Mouse (Mus musculus): ENCODE results near the gene Serpinb6c.
"Not testable (repeated sequence)": the region's sequence is repeated elsewhere in the genome, so short reads cannot be mapped to it uniquely, and the experiment has no call there.

Gene Serpinb6c

DNA sequence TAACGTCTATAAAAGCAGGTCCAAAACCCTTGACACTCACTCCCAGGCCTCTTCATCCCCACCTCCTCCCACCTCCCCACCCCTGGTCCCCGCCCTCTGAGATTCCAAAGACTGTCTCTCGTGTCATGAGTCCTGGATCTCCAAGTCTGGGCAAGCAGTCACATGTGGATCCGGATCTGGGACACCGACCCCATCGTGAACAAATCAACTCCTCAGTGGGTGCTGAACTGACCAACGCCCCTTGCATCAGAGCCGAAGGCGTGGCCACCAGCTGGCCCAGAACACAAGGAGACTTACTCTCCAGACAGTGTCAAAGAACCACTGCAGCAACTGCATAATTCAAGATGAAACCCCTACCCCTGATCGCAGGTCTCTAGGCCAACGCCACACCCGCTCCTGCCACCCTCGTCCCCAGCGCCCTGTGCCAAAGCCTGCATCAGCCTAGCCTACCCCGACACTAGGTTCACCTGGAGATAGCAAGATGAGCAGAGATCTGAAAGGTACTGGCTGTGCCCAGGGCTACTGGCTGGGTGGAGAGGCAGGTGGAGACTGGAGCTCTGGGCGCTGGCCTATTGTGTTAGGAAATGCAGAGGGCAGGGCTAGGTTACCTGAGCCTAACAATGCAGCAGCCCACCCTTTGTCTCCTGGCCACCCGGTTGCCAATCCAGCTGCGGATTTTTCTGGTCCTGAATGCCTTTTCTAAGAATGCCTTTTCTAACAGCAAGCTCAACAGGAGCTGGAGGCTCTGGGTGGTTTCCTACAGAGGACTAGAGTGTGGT, at the start of gene Serpinb6c:
Gene Serpinb6c (minus strand): TSS at position 533 of the 779 bp plus-strand sequence.
- no peak for DNase-seq (ENCODE audit: low read depth, low spot score)

DNA sequence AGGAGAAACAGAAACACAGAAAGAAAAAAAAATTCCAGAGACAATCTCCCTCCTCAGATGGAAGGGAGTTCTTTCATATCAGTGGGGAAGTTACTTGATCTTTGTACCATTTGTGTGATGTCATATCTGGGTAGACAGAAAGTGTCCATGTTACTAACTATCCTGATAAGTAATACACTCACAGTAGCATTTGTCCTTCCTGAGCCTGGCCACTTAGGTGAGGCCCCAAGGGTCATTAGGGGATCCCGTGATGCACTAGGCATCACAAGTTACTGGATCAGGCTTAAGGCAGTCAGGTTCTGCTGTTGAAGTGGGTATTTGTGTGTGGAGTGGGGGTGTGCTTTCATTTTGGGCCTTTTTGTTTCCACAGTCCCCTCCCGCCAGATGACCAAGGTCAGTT, 47.4 kb upstream of the Serpinb6c start:
- no peak for DNase-seq (ENCODE audit: low read depth, low spot score)

DNA sequence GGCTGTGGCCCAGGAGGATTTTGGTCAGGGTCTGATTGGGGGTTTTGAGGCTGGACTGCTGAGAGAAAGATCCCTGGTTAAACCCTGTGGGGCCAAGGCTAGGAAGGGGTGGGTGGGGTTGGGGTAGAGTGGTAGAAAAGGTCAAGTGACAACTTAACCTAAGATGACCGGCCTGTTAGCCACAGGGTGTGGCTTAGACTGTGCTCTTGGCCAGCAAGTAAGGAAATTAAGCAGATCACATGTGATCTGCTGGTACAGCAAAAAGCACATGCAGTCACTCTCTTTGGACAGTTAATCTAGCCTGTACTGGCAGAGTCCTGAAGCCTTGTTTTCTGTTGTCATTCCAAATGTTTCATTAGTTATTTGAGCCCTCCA, 46.6 kb upstream of the Serpinb6c start:
- DNase-seq (ENCODE audit: low read depth, low spot score): peak; percentile 78

GRCm38 (mm10) chr13:33951308-33952074, 46.0 kb upstream of the Serpinb6c start:
- peak; percentile 40 for DNase-seq (ENCODE audit: low read depth, low spot score)

DNA sequence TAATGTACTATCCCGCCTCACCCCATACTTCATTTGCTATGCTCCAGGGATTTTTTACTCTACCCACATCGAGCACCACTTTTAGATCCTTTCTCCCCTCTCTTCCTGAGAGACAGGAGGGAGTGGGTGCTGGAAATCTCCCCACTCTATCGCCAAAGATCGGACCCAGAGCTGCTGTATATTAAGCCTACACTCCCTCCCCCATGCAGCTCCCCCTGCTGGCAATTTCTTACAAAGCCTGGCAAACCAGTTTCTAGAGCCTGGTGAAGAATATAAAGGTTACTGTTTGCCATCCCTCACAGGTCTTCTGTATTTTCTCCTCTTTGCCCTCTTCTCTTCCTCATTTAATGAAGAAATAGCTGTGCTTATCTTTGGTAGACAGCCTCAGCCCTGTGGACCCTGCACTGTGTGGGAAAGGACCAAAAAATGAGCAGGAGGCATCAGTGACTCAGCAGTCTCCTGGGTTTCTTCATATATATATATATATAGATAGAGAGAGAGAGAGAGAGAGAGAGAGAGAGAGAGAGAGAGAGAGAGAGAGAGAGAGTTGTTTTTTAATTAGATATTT, 36.8 kb upstream of the Serpinb6c start:
- DNase-seq (ENCODE audit: low read depth, low spot score): no peak

DNA sequence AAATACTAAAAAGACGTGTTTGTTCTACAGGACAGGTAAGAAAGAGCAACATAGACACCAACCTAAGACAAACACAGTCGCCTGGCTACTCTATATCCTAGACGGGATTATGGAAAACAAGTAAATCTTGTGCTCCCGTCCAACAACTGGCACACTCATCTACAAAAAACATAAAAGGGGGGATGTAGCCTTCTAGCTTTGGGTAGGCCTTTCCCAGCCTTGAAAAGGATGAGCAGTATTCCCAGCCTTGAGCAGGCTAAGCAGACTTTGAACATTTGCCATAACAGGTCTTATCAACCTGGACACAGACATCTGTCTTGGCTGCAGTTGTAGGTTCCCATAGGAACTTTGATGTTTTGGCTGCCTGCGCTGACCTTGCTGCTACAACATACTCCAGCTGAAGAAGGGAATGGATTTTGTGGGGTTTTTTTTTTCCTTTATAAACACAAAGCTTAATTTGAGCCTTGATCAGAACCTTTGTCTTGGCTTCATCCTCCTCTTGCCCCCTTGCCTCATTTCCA, 35.8 kb upstream of the Serpinb6c start:
- DNase-seq (ENCODE audit: low read depth, low spot score): no peak

- not testable (repeated sequence) for DNase-seq (ENCODE audit: low read depth, low spot score)
These were observed 32.1 kb upstream of the Serpinb6c start for GRCm38 (mm10) chr13:33937587-33937986.

- DNase-seq (ENCODE audit: low read depth, low spot score): no peak
These were observed 31.6 kb upstream of the Serpinb6c start for GRCm38 (mm10) chr13:33937151-33937550.

DNA sequence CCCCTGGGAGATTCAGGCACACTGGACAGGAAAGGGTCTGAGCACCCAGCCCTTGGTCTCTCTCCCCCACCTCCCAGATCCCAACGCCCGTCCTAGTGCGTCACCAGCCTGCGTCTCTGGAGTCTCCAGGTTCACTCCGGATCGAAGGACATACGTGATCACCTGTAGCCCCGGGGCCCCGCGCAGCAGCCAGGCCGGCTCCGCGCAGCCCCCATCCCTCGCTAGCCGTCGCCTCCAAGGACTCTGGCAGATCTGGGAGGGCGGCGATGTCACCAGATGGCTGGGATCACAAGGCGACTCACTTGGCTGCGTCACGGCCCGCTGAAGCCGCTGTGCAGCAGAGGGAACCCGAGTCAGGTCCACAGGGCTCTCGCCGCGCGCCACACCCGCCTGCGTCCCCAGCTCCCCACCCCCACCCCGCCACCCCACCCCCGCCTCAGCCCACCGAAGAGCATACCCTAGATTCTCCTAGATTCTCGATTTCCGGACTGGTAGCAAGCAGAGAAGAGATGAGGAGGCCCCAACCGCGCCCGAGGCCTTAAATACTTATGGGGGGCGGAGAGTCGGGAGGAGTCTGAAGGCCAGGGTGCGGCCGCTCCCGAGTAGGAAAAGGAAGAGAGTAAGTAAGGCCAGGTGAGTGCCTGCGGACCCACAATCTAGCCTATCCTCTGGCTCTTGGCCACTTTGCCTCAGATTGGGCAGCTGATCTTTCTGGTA, 30.1 kb upstream of the Serpinb6c start:
- peak; percentile 71 for DNase-seq (ENCODE audit: low read depth, low spot score)

GRCm38 (mm10) chr13:33934743-33935142, 29.2 kb upstream of the Serpinb6c start:
- peak; percentile 56 for DNase-seq (ENCODE audit: low read depth, low spot score)

- peak; percentile 47 for DNase-seq (ENCODE audit: low read depth, low spot score)
These were observed 25.4 kb upstream of the Serpinb6c start for GRCm38 (mm10) chr13:33930912-33931311.

GRCm38 (mm10) chr13:33930281-33930680, 24.8 kb upstream of the Serpinb6c start:
- DNase-seq (ENCODE audit: low read depth, low spot score): peak; percentile 81

DNA sequence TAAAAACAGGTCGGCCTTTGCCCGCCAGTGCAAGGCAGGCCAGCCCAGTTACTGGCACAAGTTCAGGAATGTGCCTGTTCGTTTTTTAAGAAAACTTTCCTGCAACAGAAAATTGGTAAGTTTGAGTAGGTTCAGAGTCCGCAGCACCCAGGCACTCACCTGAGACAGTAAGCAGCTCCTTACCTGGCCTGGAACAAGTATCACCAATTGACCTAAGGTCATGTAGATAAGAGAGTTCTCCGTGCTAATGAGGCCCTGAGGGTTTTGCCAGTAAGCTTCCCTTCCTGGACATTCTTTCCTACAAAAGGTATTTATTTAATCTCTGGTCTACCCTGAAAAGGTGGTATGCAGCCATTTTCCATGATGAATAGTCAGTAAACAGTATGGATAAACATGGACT, 16.2 kb upstream of the Serpinb6c start:
- no peak for DNase-seq (ENCODE audit: low read depth, low spot score)

DNA sequence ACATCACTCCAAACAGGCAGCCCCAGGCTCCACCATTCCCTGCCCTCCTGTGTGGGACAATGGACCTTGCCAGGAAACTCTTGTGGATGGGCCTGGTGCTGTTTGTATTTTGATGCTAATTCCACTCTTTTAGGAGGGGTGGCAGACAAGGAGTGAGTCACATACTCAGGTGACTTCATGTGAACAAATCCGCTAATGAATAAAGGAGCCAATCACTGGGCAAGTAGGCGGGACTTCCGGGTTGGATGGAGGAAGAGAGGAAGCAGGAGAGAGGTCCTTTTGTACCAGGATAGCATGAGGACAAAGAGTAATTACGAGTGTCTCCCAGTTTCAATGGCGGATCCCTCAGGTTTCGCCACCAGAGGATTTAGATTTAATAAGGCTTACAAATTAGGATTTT, 15.5 kb upstream of the Serpinb6c start:
- DNase-seq (ENCODE audit: low read depth, low spot score): no peak

DNA sequence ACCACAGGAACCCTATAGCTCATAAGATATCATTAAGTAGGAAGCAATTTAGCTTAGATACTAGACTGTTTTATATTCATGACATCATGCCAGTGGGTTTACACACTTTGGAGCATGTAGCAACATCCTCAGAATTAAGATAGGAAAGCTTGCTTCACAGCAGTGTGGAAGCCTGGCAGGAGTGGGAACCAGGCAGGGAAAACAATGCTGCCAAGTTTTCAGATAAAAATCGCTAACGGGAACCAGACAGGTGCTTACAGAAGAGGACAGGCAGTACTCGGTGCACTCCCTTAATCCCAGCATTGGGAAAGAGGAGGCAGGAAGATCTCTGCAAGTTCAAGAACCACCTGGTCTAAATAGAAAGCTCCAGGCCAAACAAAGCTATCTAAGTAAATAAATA, 1.3 kb upstream of the Serpinb6c start:
- no peak for DNase-seq (ENCODE audit: low read depth, low spot score)

GRCm38 (mm10) chr13:33903290-33903689, 2.2 kb downstream of the Serpinb6c start:
- no peak for DNase-seq (ENCODE audit: low read depth, low spot score)

DNA sequence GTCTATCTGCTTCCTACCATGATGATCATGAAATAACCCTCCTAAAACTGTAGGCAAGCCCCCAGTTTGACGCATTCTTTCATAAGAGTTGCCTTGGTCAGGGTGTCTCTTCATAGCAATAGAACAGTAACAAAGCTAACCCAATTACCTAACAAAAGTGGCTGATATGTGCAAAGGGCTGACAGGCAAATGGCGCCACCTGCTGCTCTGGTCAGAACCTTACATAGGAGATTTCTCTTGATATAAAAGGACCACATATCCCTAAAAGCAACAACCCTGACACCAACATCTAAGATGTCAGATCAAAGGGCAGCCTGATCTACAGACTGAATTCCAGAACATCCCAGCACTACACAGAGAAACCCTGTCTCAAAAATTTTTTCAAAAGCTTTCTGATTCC, 11.3 kb downstream of the Serpinb6c start:
- DNase-seq (ENCODE audit: low read depth, low spot score): no peak

- DNase-seq (ENCODE audit: low read depth, low spot score): no peak
These were observed 62.2 kb downstream of the Serpinb6c start, which contains the start of gene Serpinb6e for GRCm38 (mm10) chr13:33843308-33843707. Gene Serpinb6e (minus strand): TSS chr13:33843408.

DNA sequence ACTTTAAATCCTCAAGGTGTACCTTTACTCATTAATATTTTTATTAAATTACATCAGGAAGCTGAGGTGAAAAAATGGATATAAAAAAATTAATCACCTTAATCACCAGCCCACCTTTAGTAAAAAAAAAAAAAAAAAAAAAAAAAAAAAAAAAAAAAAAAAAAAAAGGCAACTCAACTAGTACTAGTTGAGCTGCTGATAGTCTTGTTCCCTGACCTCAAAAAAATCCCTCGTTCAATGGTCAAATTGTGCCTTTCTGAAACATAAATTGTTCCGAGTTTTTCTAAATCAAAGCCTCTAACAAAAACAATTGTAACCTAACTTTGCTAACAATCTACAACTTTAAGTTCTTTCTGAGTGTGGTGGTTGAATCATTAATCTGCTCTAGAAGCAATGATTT, 74.8 kb downstream of the Serpinb6c start:
- DNase-seq (ENCODE audit: low read depth, low spot score): no peak

Measured in skeletal muscle tissue, adult 2 months (tissue).